Mouse (Mus musculus) liver, embryonic 15.5 days (tissue): ENCODE data around the gene Flad1. TPM values are rescaled to one million over a fixed set of nuclear protein-coding genes. Genes with fewer than 3 reads are reported as not detected.
A peak's percentile ranks its signal among the peaks of the same experiment; 100 is the strongest.

Source experiments
- ATAC-seq: fragments of 200-750 bp; cut with Nextera tagmentation; 2 replicates; pipeline ENCODE4 v1.8.0; 2017; ENCODE audit warnings: moderate number of reproducible peaks, mild to moderate bottlenecking, moderate library complexity; ENCODE audit not compliant: insufficient read depth
- H3K27ac ChIP-seq: fragments of 300-500 bp; sonication (generic); replicated peaks from 2 replicates; pipeline ENCODE4 v1.5.1; 2015; ENCODE audit warnings: mild to moderate bottlenecking, inconsistent platforms
- H3K27me3 ChIP-seq: fragments of 300-500 bp; sonication (generic); 2 replicates; pipeline ENCODE4 v1.6.1; 2015; ENCODE audit warnings: mild to moderate bottlenecking, inconsistent platforms
- H3K36me3 ChIP-seq: fragments of 300-500 bp; sonication (generic); replicated peaks from 2 replicates; pipeline ENCODE4 v1.6.1; 2015; ENCODE audit warnings: moderate library complexity, mild to moderate bottlenecking, inconsistent platforms
- H3K4me1 ChIP-seq: fragments of 300-500 bp; sonication (generic); replicated peaks from 2 replicates; pipeline ENCODE4 v1.6.1; 2015; ENCODE audit warnings: inconsistent platforms
- H3K4me2 ChIP-seq: fragments of 300-500 bp; sonication (generic); 2 replicates; pipeline ENCODE4 v1.6.1; 2015; ENCODE audit warnings: moderate library complexity, mild to moderate bottlenecking, inconsistent platforms
- H3K4me3 ChIP-seq: fragments of 300-500 bp; sonication (generic); replicated peaks from 2 replicates; pipeline ENCODE4 v1.5.1; 2015; ENCODE audit warnings: mild to moderate bottlenecking, inconsistent platforms
- H3K9ac ChIP-seq: fragments of 300-500 bp; sonication (generic); 2 replicates; pipeline ENCODE4 v1.6.1; 2015; ENCODE audit warnings: moderate library complexity, mild to moderate bottlenecking, inconsistent platforms
- H3K9me3 ChIP-seq: fragments of 300-500 bp; sonication (generic); replicated peaks from 2 replicates; pipeline ENCODE4 v1.6.1; 2016; ENCODE audit warnings: inconsistent platforms
- WGBS: fragments of 180-500 bp; shearing (Covaris S2); methylation state at CpG from one replicate; pipeline ENCODE4 v1.1.7; 2015; ENCODE audit warnings: mixed read lengths; ENCODE audit not compliant: insufficient replicate concordance; 5-methylcytosine and 5-hydroxymethylcytosine counted together
- polyA plus RNA-seq: library from polyadenylated mRNA; unstranded; fragments of >200 nt; fragmentation: Nextera tagmentation; extraction: Ambion mirVana; gene quantifications from 2 replicates; pipeline ENCODE4 v1.2.1, GENCODE M21; 2015

Flad1 gene
- polyA plus RNA-seq, 1 experiment from 2014 or later, result 14.3 TPM

- ATAC-seq, result no peak
- H3K4me2 ChIP-seq, result peak overlapping the region; percentile 95
- no peaks in the 10 kb centered on the region for H3K27me3 ChIP-seq
- H3K27ac ChIP-seq, result peak overlapping the region; percentile 84
- 66% methylated on average over 5 of the region's 5 CpGs for WGBS
- H3K36me3 ChIP-seq, result peaks cover 66% of the 10 kb centered on the region
- no peaks in the 10 kb centered on the region for H3K9me3 ChIP-seq
- 0 out of 2 replicates have a peak overlapping the region, but pooled peaks have one; percentile 36 for H3K4me3 ChIP-seq
- no peak overlapping the region for H3K9ac ChIP-seq
- H3K4me1 ChIP-seq, result peaks cover 80% of the 10 kb centered on the region
These were observed 13.5 kb upstream of the Flad1 start for GRCm38 (mm10) chr3:89425141-89425525.

DNA sequence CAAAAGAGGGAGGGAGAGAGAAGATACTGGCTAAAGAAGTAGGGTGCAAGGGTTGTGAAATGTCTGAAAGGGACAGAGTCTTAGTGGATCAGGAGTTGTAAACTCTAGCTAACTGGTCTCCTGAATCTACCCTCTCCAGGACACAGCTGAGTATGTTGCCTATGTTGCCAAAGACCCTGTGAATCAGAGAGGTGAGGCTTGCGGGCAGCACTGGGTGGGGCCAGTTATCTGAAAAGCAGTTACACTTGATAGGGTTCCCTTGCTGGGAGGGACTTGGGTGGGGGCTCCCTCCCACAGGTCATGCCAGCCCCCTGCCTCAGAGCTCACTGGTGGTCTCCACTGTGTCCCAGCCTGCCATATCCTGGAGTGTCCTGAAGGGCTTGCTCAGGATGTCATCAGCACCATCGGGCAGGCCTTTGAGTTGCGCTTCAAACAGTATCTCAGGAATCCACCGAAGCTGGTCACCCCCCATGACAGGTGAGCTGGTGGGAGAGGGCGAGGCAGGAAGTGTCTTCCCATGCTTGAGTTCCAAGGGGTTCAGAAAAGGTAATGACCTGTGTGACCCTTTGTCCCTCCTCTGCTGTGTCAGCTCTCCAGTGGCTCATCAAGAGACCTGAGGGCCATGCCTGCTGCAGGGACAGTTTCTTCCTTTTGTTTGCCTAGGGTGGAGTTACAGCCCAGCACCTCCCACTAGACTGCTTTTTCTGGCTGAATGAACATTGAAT, 12.9 kb upstream of the Flad1 start:
- Histone ChIP-seq H3K36me3 (peaks cover 66% of the 10 kb centered on the region), H3K9ac (peak overlapping the region; percentile 22; the same call in 1 of the 2 replicates), H3K4me1 (peaks cover 81% of the 10 kb centered on the region), H3K27me3 (no peaks in the 10 kb centered on the region), H3K4me3 (peak overlapping the region; percentile 21), H3K27ac (peak overlapping the region; percentile 84), H3K9me3 (no peaks in the 10 kb centered on the region), H3K4me2 (peak overlapping the region; percentile 95)
- 48% methylated on average over 5 of the region's 5 CpGs for WGBS
- peak; percentile 36 for ATAC-seq

GRCm38 (mm10) chr3:89422556-89423205, 11.0 kb upstream of the Flad1 start:
- peak overlapping the region; percentile 72; the same call in 1 of the 2 replicates for H3K9ac ChIP-seq
- H3K27ac ChIP-seq, result peak overlapping the region; percentile 84
- 45% methylated on average over 6 of the region's 6 CpGs for WGBS
- peaks cover 87% of the 10 kb centered on the region for H3K4me1 ChIP-seq
- no peaks in the 10 kb centered on the region for H3K27me3 ChIP-seq
- peaks cover 53% of the 10 kb centered on the region for H3K36me3 ChIP-seq
- ATAC-seq, result no peak
- peak overlapping the region; percentile 63 for H3K4me3 ChIP-seq
- no peaks in the 10 kb centered on the region for H3K9me3 ChIP-seq
- H3K4me2 ChIP-seq, result peak overlapping the region; percentile 95

DNA sequence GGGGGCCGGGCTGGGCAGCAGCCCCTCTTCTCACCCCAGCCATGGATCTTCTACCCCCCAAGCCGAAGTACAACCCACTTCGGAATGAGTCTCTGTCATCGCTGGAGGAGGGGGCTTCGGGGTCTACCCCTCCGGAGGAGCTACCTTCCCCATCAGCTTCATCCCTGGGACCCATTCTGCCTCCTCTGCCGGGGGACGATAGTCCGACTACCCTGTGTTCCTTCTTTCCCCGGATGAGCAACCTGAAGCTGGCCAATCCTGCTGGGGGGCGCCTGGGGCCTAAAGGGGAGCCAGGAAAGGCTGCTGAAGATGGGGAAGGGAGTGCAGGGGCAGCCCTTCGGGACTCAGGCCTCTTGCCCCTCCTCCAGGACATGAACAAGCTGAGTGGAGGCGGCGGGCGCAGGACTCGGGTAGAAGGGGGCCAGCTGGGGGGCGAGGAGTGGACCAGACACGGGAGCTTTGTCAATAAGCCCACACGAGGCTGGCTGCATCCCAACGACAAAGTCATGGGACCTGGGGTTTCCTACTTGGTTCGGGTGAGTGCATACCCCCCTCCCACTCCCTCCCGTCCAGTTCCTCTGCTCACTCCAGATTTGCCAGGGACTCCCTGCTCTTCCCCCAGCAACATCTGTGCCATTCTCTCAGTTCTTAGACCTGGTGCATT, 10.3 kb upstream of the Flad1 start:
- no peak for ATAC-seq
- Histone ChIP-seq H3K9ac (peak overlapping the region; percentile 72), H3K27me3 (no peaks in the 10 kb centered on the region), H3K9me3 (no peaks in the 10 kb centered on the region), H3K4me1 (peaks cover 84% of the 10 kb centered on the region), H3K27ac (peak overlapping the region; percentile 84), H3K36me3 (peaks cover 46% of the 10 kb centered on the region), H3K4me2 (peak overlapping the region; percentile 95), H3K4me3 (peak overlapping the region; percentile 63)
- WGBS, result 28% methylated on average over 22 of the region's 22 CpGs

- no peaks in the 10 kb centered on the region for H3K9me3 ChIP-seq
- peaks cover 84% of the 10 kb centered on the region for H3K4me1 ChIP-seq
- peak overlapping the region; percentile 63 for H3K4me3 ChIP-seq
- peak overlapping the region; percentile 95 for H3K4me2 ChIP-seq
- peak overlapping the region; percentile 98 for H3K27ac ChIP-seq
- H3K27me3 ChIP-seq, result no peaks in the 10 kb centered on the region
- peak; percentile 68 for ATAC-seq
- peak overlapping the region; percentile 72 for H3K9ac ChIP-seq
- H3K36me3 ChIP-seq, result peaks cover 45% of the 10 kb centered on the region
- WGBS, result 9% methylated on average over 11 of the region's 11 CpGs
These were observed 9.5 kb upstream of the Flad1 start for GRCm38 (mm10) chr3:89421002-89421774.

GRCm38 (mm10) chr3:89420421-89420820, 8.8 kb upstream of the Flad1 start:
- Histone ChIP-seq H3K9ac (peak overlapping the region; percentile 41), H3K36me3 (peaks cover 45% of the 10 kb centered on the region), H3K9me3 (no peaks in the 10 kb centered on the region), H3K4me3 (peak overlapping the region; percentile 63), H3K4me1 (peaks cover 78% of the 10 kb centered on the region), H3K4me2 (peak overlapping the region; percentile 95), H3K27me3 (no peaks in the 10 kb centered on the region), H3K27ac (peak overlapping the region; percentile 98)
- 31% methylated on average over 2 of the region's 2 CpGs for WGBS
- no peak for ATAC-seq

GRCm38 (mm10) chr3:89419981-89420380, 8.3 kb upstream of the Flad1 start:
- Histone ChIP-seq H3K27me3 (no peaks in the 10 kb centered on the region), H3K4me2 (peak overlapping the region; percentile 95), H3K9ac (peak overlapping the region; percentile 81), H3K27ac (peak overlapping the region; percentile 98), H3K4me3 (peak overlapping the region; percentile 85), H3K36me3 (peaks cover 45% of the 10 kb centered on the region), H3K4me1 (peaks cover 74% of the 10 kb centered on the region), H3K9me3 (no peaks in the 10 kb centered on the region)
- WGBS, result 21% methylated on average over 3 of the region's 3 CpGs
- ATAC-seq, result no peak

DNA sequence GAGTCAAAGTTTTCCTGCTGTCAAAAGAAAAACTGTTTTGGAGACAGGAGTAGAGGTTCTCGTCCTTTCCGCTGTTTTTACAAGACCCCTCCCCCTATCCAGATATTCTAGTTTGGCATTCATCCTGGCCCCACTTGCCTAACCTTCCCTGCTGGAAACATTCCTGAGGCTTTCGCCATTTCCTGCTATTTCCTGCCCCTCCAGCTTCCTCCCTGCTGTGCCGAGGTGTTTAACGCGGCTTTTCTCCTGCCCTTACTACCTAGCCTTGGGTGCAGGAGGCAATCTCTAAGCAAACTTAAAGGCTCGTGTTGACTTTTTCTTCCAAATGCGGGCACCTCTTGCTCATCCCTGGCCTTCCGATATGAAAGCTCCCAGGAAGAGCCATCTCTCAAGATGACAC, 7.9 kb upstream of the Flad1 start:
- Histone ChIP-seq H3K36me3 (peaks cover 45% of the 10 kb centered on the region), H3K4me3 (peak overlapping the region; percentile 85), H3K9ac (peak overlapping the region; percentile 81), H3K4me2 (peak overlapping the region; percentile 95), H3K9me3 (no peaks in the 10 kb centered on the region), H3K27ac (peak overlapping the region; percentile 98), H3K27me3 (no peaks in the 10 kb centered on the region), H3K4me1 (peaks cover 70% of the 10 kb centered on the region)
- no peak for ATAC-seq
- WGBS, result 7% methylated on average over 9 of the region's 9 CpGs

- peak; percentile 7; the same call in 1 of the 2 replicates for ATAC-seq
- H3K9ac ChIP-seq, result peak overlapping the region; percentile 81
- H3K9me3 ChIP-seq, result no peaks in the 10 kb centered on the region
- no peaks in the 10 kb centered on the region for H3K27me3 ChIP-seq
- H3K4me1 ChIP-seq, result peaks cover 63% of the 10 kb centered on the region
- WGBS, result 0% methylated on average over 16 of the region's 16 CpGs
- peak overlapping the region; percentile 98 for H3K27ac ChIP-seq
- peaks cover 45% of the 10 kb centered on the region for H3K36me3 ChIP-seq
- H3K4me2 ChIP-seq, result peak overlapping the region; percentile 95
- H3K4me3 ChIP-seq, result peak overlapping the region; percentile 85
These were observed 7.2 kb upstream of the Flad1 start for GRCm38 (mm10) chr3:89418861-89419250.

GRCm38 (mm10) chr3:89418170-89418860, 6.6 kb upstream of the Flad1 start, which contains the start of the genes Cks1b and Shc1:
TSS of gene Cks1b (minus strand) at chr3:89418383.
TSS of gene Shc1 (plus strand) at chr3:89418443.
- peak; percentile 91 for ATAC-seq
- Histone ChIP-seq H3K27me3 (no peaks in the 10 kb centered on the region), H3K9ac (peak within 1 kb of the TSS; percentile 81), H3K4me1 (peaks cover 57% of the 10 kb centered on the region), H3K27ac (peak within 1 kb of the TSS; percentile 98), H3K9me3 (no peaks in the 10 kb centered on the region), H3K4me2 (peak within 1 kb of the TSS; percentile 95), H3K4me3 (peak within 1 kb of the TSS; percentile 85), H3K36me3 (peaks cover 44% of the 10 kb centered on the region)
- 0% methylated on average over 39 of the region's 39 CpGs for WGBS
